Mouse (Mus musculus) left cerebral cortex, postnatal 36 days (tissue): ENCODE data around the gene Zic2. TPM values are rescaled to one million over a fixed set of nuclear protein-coding genes. Genes with fewer than 3 reads are reported as not detected.

Experiments used
- DNase-seq, 2 experiments: peaks; one replicate each; pipeline ENCODE4 v3.0.0; 2021 to 2022; ENCODE audit warnings: low spot score in 2 of 2, mixed read lengths in 1 of 2
- intact Hi-C: fragments of 180-260 bp; cut with DNase I; formaldehyde crosslinking; loops from one replicate; pipeline ENCODE4 v1.15.1; 2025
- total RNA-seq, 2 experiments: library from RNA; stranded (reverse); gene quantifications; 2 replicates each; pipeline ENCODE4 v1.2.3; 2021

The Zic2 gene
- total RNA-seq, 2 experiments from 2014 or later, result 12.7 to 19.1 TPM

- intact Hi-C loops, result loop anchor here (5.0 kb wide), 1 partner anchor 34 kb away; the partner anchor contains the start of gene Gm5089
- no peak for DNase-seq
Measured at GRCm38 (mm10) chr14:122486611-122487010, 11.4 kb downstream of the Zic2 start.

- intact Hi-C loops, result loop anchor here (5.0 kb wide), 1 partner anchor 35 kb away; the partner anchor contains the start of gene Gm5089
- no peak for DNase-seq
Measured at GRCm38 (mm10) chr14:122487366-122487765, 12.1 kb downstream of the Zic2 start.

GRCm38 (mm10) chr14:122489041-122489440 lies 13.8 kb downstream of the Zic2 start:
- DNase-seq, result no peak
- intact Hi-C loops, result loop anchor here (5.0 kb wide), 1 partner anchor 37 kb away; the partner anchor contains the start of gene Gm5089

GRCm38 (mm10) chr14:122489686-122490414 lies 14.6 kb downstream of the Zic2 start:
- DNase-seq, result no peak
- intact Hi-C loops, result loop anchor here (5.0 kb wide), 2 partner anchors 38 to 387 kb away; partner anchors contain the start of gene Gm5089

- intact Hi-C loops, result loop anchor here (5.0 kb wide), 1 partner anchor 387 kb away; no protein-coding TSS in a partner anchor
- no peak for DNase-seq
Measured at GRCm38 (mm10) chr14:122490441-122491328, 15.4 kb downstream of the Zic2 start, which contains the start of gene Gm10837. Gene Gm10837, plus strand, starts transcription at chr14:122490586.

- DNase-seq, result no peak
- intact Hi-C loops, result loop anchor here (5.0 kb wide), 1 partner anchor 386 kb away; no protein-coding TSS in a partner anchor
Measured at GRCm38 (mm10) chr14:122491521-122491920, 16.3 kb downstream of the Zic2 start.

GRCm38 (mm10) chr14:122492015-122492414 lies 16.8 kb downstream of the Zic2 start:
- no peak for DNase-seq
- intact Hi-C loops, result loop anchor here (5.0 kb wide), 1 partner anchor 385 kb away; no protein-coding TSS in a partner anchor

- no peak for DNase-seq
- intact Hi-C loops, result loop anchor here (1.0 kb wide), 1 partner anchor 367 kb away; no protein-coding TSS in a partner anchor
Measured at GRCm38 (mm10) chr14:122509058-122509457, 33.8 kb downstream of the Zic2 start.

GRCm38 (mm10) chr14:122511519-122511918 lies 36.3 kb downstream of the Zic2 start:
- intact Hi-C loops, result no loop called here
- no peak for DNase-seq

- DNase-seq, result no peak
- intact Hi-C loops, result loop anchor here (2.0 kb wide), 1 partner anchor 15 kb away; no protein-coding TSS in a partner anchor
Measured at GRCm38 (mm10) chr14:122513511-122514036, 38.3 kb downstream of the Zic2 start.

GRCm38 (mm10) chr14:122528475-122528874 lies 53.2 kb downstream of the Zic2 start:
- intact Hi-C loops, result loop anchor here (2.0 kb wide), 1 partner anchor 16 kb away; no protein-coding TSS in a partner anchor
- no peak for DNase-seq

Other genes starting within 250 kb of the Zic2 start
- under 1 TPM in 1 of 2 experiments, not detected in 1; 0.25 TPM for gene Gm5089, start 24.3 kb upstream of the Zic2 start, total RNA-seq
- 1 to 10 TPM; 3.6 to 4.3 TPM for gene Zic5, start 9.8 kb upstream of the Zic2 start, total RNA-seq
- not detected for gene Gm10837, start 15.2 kb downstream of the Zic2 start, total RNA-seq
- gene Pcca, start 58.9 kb downstream of the Zic2 start, total RNA-seq, result 10 to 100 TPM; 32.7 to 35.3 TPM